Comparison of ENCODE assay signal across 8 mouse cellular contexts in genomic region chr4:139310171-139310898, GRCm38 (mm10). TPM values are rescaled to one million over a fixed set of nuclear protein-coding genes. Genes with fewer than 3 reads are reported as not detected.
DNase-seq lines count a peak whose midpoint lies in the region; ATAC-seq lines count a peak whose summit lies in the region.

Pqlc2 (minus strand) TSS chr4:139310708.
Akr7a5 (plus strand) TSS chr4:139310744.

- H3K36me3 ChIP-seq in intestine, embryonic 14.5 days (ENCODE audit: control insufficient read depth, insufficient read depth, low read length): peaks cover 17% of the 10 kb centered on the region

- ATAC-seq in intestine, embryonic 14.5 days (replicated peaks; ENCODE audit: low FRiP score, low TSS enrichment, low read depth): peak; percentile 90

- H3K27ac ChIP-seq in intestine, embryonic 14.5 days (ENCODE audit: low read depth): peak within 1 kb of the TSS; percentile 78

- H3K9me3 ChIP-seq in intestine, embryonic 14.5 days (ENCODE audit: control insufficient read depth, low read length): no peaks in the 10 kb centered on the region

- under 1% methylated on average over 63 of the region's 63 CpGs for WGBS in intestine, embryonic 14.5 days

- peak within 1 kb of the TSS; percentile 88 for H3K9ac ChIP-seq in intestine, embryonic 14.5 days (ENCODE audit: low read length)

- H3K4me1 ChIP-seq in intestine, embryonic 14.5 days (replicated peaks; ENCODE audit: control insufficient read depth, insufficient read depth, low read length): peaks cover 15% of the 10 kb centered on the region; the same call in 1 of the 2 replicates

- DNase-seq in adrenal gland, adult 18-20 months (ENCODE audit: low spot score in 2 of 2): peak; percentile 99 to 100
- peak; percentile 97 for DNase-seq in embryo, embryonic 11 days
- DNase-seq in gastrocnemius, postnatal 25 days: peak; percentile 94
- DNase-seq in intestine, embryonic 14.5 days (ENCODE audit: low spot score): peak; percentile 99
- peak; percentile 97 to 99 for DNase-seq in left cerebral cortex, postnatal 14 days (ENCODE audit: low spot score in 2 of 2)
- peak; percentile 97 for DNase-seq in mesoderm, embryonic 11.5 days (ENCODE audit: low read depth, low spot score)
- peak; percentile 95 to 96 for DNase-seq in right cerebral cortex, postnatal 36 days (ENCODE audit: low spot score in 2 of 2)
- DNase-seq in yolk sac, embryonic 10.5 days (ENCODE audit: low spot score): peak; percentile 95

- no peaks in the 10 kb centered on the region for H3K27me3 ChIP-seq in intestine, embryonic 14.5 days (replicated peaks; ENCODE audit: control insufficient read depth, insufficient read depth, low read length)

- intact Hi-C loops in left cerebral cortex, postnatal 14 days (cut with DNase I): no loop called here

- peak within 1 kb of the TSS; percentile 93 for H3K4me2 ChIP-seq in intestine, embryonic 14.5 days (ENCODE audit: low read length)

- H3K4me3 ChIP-seq in intestine, embryonic 14.5 days (ENCODE audit: low read depth, low read length): peak within 1 kb of the TSS; percentile 95

RNA-seq across cellular contexts. Expression of gene Pqlc2, which starts in this region (rescaled TPM):
- total RNA-seq in adrenal gland, adult 18-20 months (2021): 1 to 10 TPM; 8.8 to 9.2 TPM
- total RNA-seq in gastrocnemius, postnatal 25 days (2021): 1 to 10 TPM; 4.9 to 6.9 TPM
- 15.9 and 17.1 TPM in 2 replicates for polyA plus RNA-seq in intestine, embryonic 14.5 days (2014; fragmentation: Nextera tagmentation; extraction: Ambion mirVana)
- total RNA-seq in left cerebral cortex, postnatal 14 days (2021): 10 to 100 TPM; 15.1 to 15.4 TPM

RNA-seq across cellular contexts. Expression of gene Akr7a5, which starts in this region (rescaled TPM):
- total RNA-seq in adrenal gland, adult 18-20 months (2021): 10 to 100 TPM; 59.3 to 71.3 TPM
- 10 to 100 TPM; 30.5 to 35.9 TPM for total RNA-seq in gastrocnemius, postnatal 25 days (2021)
- polyA plus RNA-seq in intestine, embryonic 14.5 days (2014; fragmentation: Nextera tagmentation; extraction: Ambion mirVana): 133 and 140 TPM in 2 replicates
- total RNA-seq in left cerebral cortex, postnatal 14 days (2021): 10 to 100 TPM; 26.7 to 28.9 TPM

Comparison
In these comparisons a context has a peak if more than half of its experiments do, and no peak if none do; other contexts are left out.
1. Peak in every context shown above with its lines: DNase-seq, ATAC-seq, H3K4me3 ChIP-seq and H3K27ac ChIP-seq.